Mouse (Mus musculus): ENCODE data around the gene Ppp1r15a. TPM values are rescaled to one million over a fixed set of nuclear protein-coding genes. Genes with fewer than 3 reads are reported as not detected.

The Ppp1r15a gene
- total RNA-seq (2023): 949 TPM

GRCm38 (mm10) chr7:45525809-45526473 lies at the start of gene Ppp1r15a, which contains the start of gene Plekha4:
Ppp1r15a (minus strand) TSS chr7:45526268.
Plekha4 (plus strand) TSS chr7:45526330.

DNA sequence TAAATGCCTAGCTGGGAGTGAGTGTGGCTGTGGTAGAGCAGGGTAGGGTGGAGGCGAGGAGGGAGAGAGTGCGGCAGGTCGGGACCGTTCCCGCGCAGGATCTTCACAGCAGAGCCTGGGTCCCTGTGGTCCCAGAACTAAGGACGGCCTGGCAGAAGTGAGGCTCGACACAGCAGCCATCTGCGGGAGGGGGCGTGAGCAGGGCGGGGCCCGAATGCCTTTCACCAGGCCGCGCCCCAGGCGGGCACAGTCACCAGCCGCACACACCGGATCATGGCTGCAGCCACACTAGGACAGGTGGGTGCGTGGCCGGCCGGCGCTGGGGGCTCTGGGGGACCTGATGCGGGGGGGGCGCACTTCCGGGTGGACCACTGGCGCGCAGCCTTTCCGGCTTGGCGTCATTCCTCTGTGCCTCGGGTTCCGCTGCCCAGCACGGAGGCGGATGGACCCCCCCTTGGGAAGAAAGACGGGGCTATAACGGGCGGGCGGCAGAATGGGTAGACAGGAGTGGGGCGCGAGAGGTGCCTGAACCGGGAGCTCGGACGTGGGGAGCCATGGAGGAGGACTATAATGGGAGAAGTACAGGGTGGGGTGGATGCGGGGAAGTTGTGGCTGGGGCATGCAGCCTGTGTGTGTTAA lies 44.2 kb upstream of the Ppp1r15a start, which contains the start of gene Bcat2:
Gene Bcat2, plus strand, starts transcription at position 51 of the 639 bp plus-strand sequence.

GRCm38 (mm10) chr7:45554744-45555143 lies 28.7 kb upstream of the Ppp1r15a start, which contains the start of gene Hsd17b14:
Hsd17b14 (plus strand) TSS chr7:45554893.

GRCm38 (mm10) chr7:45509912-45510787 lies 15.9 kb downstream of the Ppp1r15a start, which contains the start of gene Nucb1:
Nucb1 (minus strand) TSS chr7:45510406.

DNA sequence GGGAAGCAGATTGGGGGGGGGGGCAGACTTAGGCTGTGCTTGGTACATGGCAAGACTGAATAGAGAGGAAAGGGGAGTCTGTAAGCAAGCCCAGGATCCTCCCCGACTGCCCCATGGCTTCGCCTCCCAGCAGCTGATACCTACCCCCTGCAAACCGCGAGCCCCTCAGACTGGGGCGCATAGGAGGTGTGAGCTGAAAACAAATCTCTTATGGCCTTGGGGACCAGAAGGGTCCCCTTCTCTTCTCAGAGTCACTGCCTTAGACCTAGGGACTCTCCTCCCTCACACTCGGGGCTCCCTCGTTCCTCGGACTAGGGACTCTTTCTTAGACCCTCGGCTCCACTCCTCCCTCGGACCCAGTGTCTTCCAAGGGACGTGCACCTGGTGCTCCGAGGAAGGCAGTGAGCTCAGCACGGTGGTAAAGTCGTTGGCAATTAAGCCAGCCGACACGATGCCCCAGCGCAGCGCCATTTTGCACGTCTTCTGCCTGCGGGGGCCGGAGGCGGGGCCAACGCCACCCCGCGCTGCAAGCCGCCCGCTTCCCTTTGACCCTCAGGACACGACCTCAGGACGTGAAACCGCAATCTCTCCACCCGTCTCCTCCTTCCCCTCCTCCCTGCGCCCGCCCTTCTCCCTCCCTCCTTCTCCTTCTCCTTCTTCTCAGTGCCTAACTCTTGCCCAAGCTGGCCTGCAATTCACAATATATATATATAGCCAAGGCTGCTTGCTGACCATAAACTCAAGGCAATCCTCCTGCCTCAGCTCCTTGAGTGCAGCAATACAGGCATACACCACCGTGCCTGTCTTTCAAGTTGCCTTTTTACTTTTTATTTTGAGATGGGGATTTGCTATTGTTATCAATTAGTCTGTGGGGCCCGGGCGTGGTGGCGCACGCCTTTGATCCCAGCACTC lies 37.5 kb downstream of the Ppp1r15a start, which contains the start of gene Dhdh:
Gene Dhdh, minus strand, starts transcription at position 513 of the 912 bp plus-strand sequence.

DNA sequence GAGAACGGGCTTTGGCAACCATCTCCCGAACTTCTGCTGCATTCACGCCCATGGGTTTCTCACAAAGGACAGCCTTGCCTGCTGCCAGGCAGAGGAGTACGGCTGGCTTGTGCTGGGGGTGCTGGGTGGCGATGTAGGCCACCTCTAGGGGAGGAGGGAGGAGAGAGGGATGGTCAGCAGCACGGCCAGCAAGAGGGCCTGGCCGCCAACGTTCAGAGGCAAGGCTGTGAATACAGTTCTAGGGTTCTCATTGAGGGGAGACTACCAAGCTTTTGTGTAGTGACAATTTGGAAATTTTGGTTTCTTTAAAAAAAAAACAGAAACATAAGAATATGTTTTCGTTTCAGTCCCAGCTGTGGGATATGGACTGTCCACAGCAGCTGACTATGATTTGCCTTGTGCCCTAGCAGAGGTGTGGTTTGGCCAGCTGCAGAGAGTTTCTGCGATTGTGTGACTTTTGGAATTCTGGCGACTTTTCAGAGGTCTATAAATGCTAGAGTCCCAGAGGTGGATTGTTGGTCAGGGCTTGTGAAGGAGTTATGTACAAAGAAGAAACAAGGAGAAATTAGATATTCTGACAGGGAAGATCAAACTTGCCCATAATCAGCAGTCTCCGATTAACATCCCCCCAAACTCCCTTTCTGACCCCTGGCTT lies 39.2 kb downstream of the Ppp1r15a start, which contains the start of gene Gm45808:
Gene Gm45808, minus strand, starts transcription at position 51 of the 655 bp plus-strand sequence.

GRCm38 (mm10) chr7:45481374-45481927 lies 44.6 kb downstream of the Ppp1r15a start, which contains the start of gene Tulp2:
Tulp2 (plus strand) TSS chr7:45481877.

Other genes with a start within 250 kb of the Ppp1r15a start
- not detected for gene Slc6a21, start 248.8 kb downstream of the Ppp1r15a start, total RNA-seq (2023)
- gene Trpm4, start 192.5 kb downstream of the Ppp1r15a start, total RNA-seq (2023): 10.0 TPM
- not detected for gene Hrc, start 191.0 kb downstream of the Ppp1r15a start, total RNA-seq (2023)
- gene Ppfia3, start 159.2 kb downstream of the Ppp1r15a start, total RNA-seq (2023): 0.47 TPM
- gene Lin7b, start 155.7 kb downstream of the Ppp1r15a start, total RNA-seq (2023): 2.6 TPM
- gene Snrnp70, start 130.5 kb downstream of the Ppp1r15a start, total RNA-seq (2023): 701 TPM
- not detected for gene Kcna7, start 120.6 kb downstream of the Ppp1r15a start, total RNA-seq (2023)
- not detected for gene Ntf5, start 112.6 kb downstream of the Ppp1r15a start, total RNA-seq (2023)
- not detected for gene Lhb, start 105.4 kb downstream of the Ppp1r15a start, total RNA-seq (2023)
- gene Gys1, start 91.4 kb downstream of the Ppp1r15a start, total RNA-seq (2023): 5.9 TPM
- gene Ruvbl2, start 88.2 kb downstream of the Ppp1r15a start, total RNA-seq (2023): 50.8 TPM
- 537 TPM for gene Ftl1, start 66.4 kb downstream of the Ppp1r15a start, total RNA-seq (2023)
- gene Bax, start 59.4 kb downstream of the Ppp1r15a start, total RNA-seq (2023): 74.8 TPM
- not detected for gene Tulp2, start 44.4 kb downstream of the Ppp1r15a start, total RNA-seq (2023)
- not detected for gene Gm45808, start 39.5 kb downstream of the Ppp1r15a start, total RNA-seq (2023)
- gene Dhdh, start 37.5 kb downstream of the Ppp1r15a start, total RNA-seq (2023): 1.2 TPM
- gene Nucb1, start 15.9 kb downstream of the Ppp1r15a start, total RNA-seq (2023): 80.1 TPM
- 3.9 TPM for gene Plekha4, start 62 bp upstream of the Ppp1r15a start, total RNA-seq (2023)
- 2.9 TPM for gene Hsd17b14, start 28.6 kb upstream of the Ppp1r15a start, total RNA-seq (2023)
- gene Bcat2, start 43.9 kb upstream of the Ppp1r15a start, total RNA-seq (2023): 52.3 TPM
- gene Fgf21, start 89.2 kb upstream of the Ppp1r15a start, total RNA-seq (2023): not detected
- gene Fut1, start 91.0 kb upstream of the Ppp1r15a start, total RNA-seq (2023): not detected
- gene Izumo1, start 95.5 kb upstream of the Ppp1r15a start, total RNA-seq (2023): not detected
- gene Rasip1, start 101.2 kb upstream of the Ppp1r15a start, total RNA-seq (2023): 0.47 TPM
- not detected for gene Mamstr, start 113.7 kb upstream of the Ppp1r15a start, total RNA-seq (2023)
- not detected for gene Fut2, start 140.1 kb upstream of the Ppp1r15a start, total RNA-seq (2023)
- 0.38 TPM for gene Ntn5, start 157.8 kb upstream of the Ppp1r15a start, total RNA-seq (2023)
- gene Sec1, start 168.1 kb upstream of the Ppp1r15a start, total RNA-seq (2023): not detected
- 12.3 TPM for gene Car11, start 173.6 kb upstream of the Ppp1r15a start, total RNA-seq (2023)
- gene Dbp, start 178.8 kb upstream of the Ppp1r15a start, total RNA-seq (2023): 41.2 TPM
- 2,817 TPM for gene Rpl18, start 189.2 kb upstream of the Ppp1r15a start, total RNA-seq (2023)
- gene Sphk2, start 191.7 kb upstream of the Ppp1r15a start, total RNA-seq (2023): 31.0 TPM
- 2.5 TPM for gene Fam83e, start 194.9 kb upstream of the Ppp1r15a start, total RNA-seq (2023)
- gene Spaca4, start 199.5 kb upstream of the Ppp1r15a start, total RNA-seq (2023): not detected